Mouse (Mus musculus) cerebellum, postnatal 4 days (tissue): Measurements from ENCODE around the gene Usp44.
"Not testable (repeated sequence)": the region's sequence is repeated elsewhere in the genome, so short reads cannot be mapped to it uniquely, and the experiment has no call there.

ENCODE experiments used
- DNase-seq, 2 experiments: peaks; one replicate each; pipeline ENCODE4 v3.0.0; 2022; ENCODE audit warnings: low spot score in 2 of 2, mixed read lengths in 1 of 2

Gene Usp44

GRCm38 (mm10) chr10:93830931-93831729 lies at the start of gene Usp44:
Gene Usp44 (plus strand): TSS chr10:93831555.
- DNase-seq = no peak

GRCm38 (mm10) chr10:93783216-93784013 lies 47.9 kb upstream of the Usp44 start:
- DNase-seq = no peak

GRCm38 (mm10) chr10:93799711-93800362 lies 31.5 kb upstream of the Usp44 start:
- DNase-seq = no peak

- no peak for DNase-seq
These were observed 31.0 kb upstream of the Usp44 start for GRCm38 (mm10) chr10:93800363-93800722.

GRCm38 (mm10) chr10:93800895-93801294 lies 30.5 kb upstream of the Usp44 start:
- DNase-seq = no peak

GRCm38 (mm10) chr10:93803199-93803598 lies 28.2 kb upstream of the Usp44 start:
- no peak for DNase-seq

GRCm38 (mm10) chr10:93809438-93809837 lies 21.9 kb upstream of the Usp44 start:
- not testable (repeated sequence) for DNase-seq

- no peak for DNase-seq
These were observed 20.7 kb upstream of the Usp44 start for GRCm38 (mm10) chr10:93810590-93811185.

- DNase-seq = no peak
These were observed 19.3 kb upstream of the Usp44 start for GRCm38 (mm10) chr10:93812098-93812497.

- peak; percentile 78 to 87 for DNase-seq
These were observed 18.5 kb upstream of the Usp44 start for GRCm38 (mm10) chr10:93812774-93813415.

GRCm38 (mm10) chr10:93813755-93814154 lies 17.6 kb upstream of the Usp44 start:
- peak in 1 of 2 experiments; percentile 13 for DNase-seq

GRCm38 (mm10) chr10:93818661-93819060 lies 12.7 kb upstream of the Usp44 start:
- peak; percentile 34 to 79 for DNase-seq

- DNase-seq = no peak
These were observed 1.2 kb upstream of the Usp44 start for GRCm38 (mm10) chr10:93829898-93830831.

GRCm38 (mm10) chr10:93831730-93832574 lies 597 bp downstream of the Usp44 start:
- no peak for DNase-seq

- DNase-seq = no peak
These were observed 1.5 kb downstream of the Usp44 start for GRCm38 (mm10) chr10:93832811-93833210.

GRCm38 (mm10) chr10:93833370-93833698 lies 2.0 kb downstream of the Usp44 start:
- no peak for DNase-seq

- peak; percentile 29 to 76 for DNase-seq
These were observed 2.5 kb downstream of the Usp44 start for GRCm38 (mm10) chr10:93833699-93834393.

- no peak for DNase-seq
These were observed 3.0 kb downstream of the Usp44 start for GRCm38 (mm10) chr10:93834394-93834745.

- not testable (repeated sequence) for DNase-seq
These were observed 3.8 kb downstream of the Usp44 start for GRCm38 (mm10) chr10:93835115-93835514.
